Mouse (Mus musculus): ENCODE measurements at regions not wholly inside any gene's neighbourhood (a gene's known extent, or its start where the extent isn't known, plus 50 kb on each side); places are given as distances from the start of the nearest gene placed in this dataset.

DNA sequence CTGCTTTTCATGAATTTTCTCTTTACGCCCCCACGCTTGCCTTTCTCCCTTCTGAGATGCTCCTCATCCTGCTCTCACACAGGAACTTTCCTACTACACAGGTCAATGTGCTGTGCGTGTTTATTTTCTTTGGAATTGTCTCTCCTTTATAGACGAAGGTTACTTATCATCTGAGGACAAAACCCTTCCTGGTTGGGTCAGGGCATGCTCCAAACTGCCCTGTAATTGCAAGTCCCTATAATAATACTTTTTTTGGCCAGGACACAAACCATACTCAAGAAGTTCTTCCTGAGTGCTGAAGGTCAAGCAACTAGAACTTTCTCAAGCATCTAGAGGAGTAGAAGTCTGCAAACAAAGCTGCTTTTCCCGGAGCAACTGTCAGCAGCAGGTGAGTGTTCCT lies 1158.1 kb downstream of the 4930447A16Rik start:
- TF ChIP-seq CTCF (IDR thresholded peaks at IDR 0.05; ENCODE audit: low read depth, low read length) (no peak), POLR2A (IDR thresholded peaks at IDR 0.05; ENCODE audit: borderline replicate concordance, low read depth, low read length) (no peak)

Data from bone marrow macrophage, adult 2 months (primary cell).